Mouse (Mus musculus) embryonic fibroblast, embryonic 13.5 days (primary cell): ENCODE measurements around the gene Srsf3. TPM values are rescaled to one million over a fixed set of nuclear protein-coding genes. Genes with fewer than 3 reads are reported as not detected.

Experiments used
- H3K27ac ChIP-seq: 2 replicates; pipeline ENCODE4 v1.5.1; 2012; ENCODE audit warnings: low read length, control low read depth, inconsistent platforms; ENCODE audit not compliant: insufficient read depth
- H3K4me1 ChIP-seq: 2 replicates; pipeline ENCODE4 v1.6.1; 2011; ENCODE audit warnings: low read length; ENCODE audit not compliant: control insufficient read depth, insufficient read depth
- H3K4me3 ChIP-seq: 2 replicates; pipeline ENCODE4 v1.5.1; 2011; ENCODE audit warnings: mild to moderate bottlenecking, control low read depth, low read length; ENCODE audit not compliant: insufficient read depth
- CTCF ChIP-seq: IDR thresholded peaks from 2 replicates; pipeline ENCODE4 v1.5.1; 2011; ENCODE audit warnings: mild to moderate bottlenecking, control low read depth, low read length, moderate library complexity, borderline replicate concordance; ENCODE audit not compliant: insufficient read depth
- POLR2A ChIP-seq: IDR thresholded peaks from 2 replicates; pipeline ENCODE4 v1.6.1; 2011; ENCODE audit warnings: low read depth, mild to moderate bottlenecking, control low read depth, low read length, moderate library complexity
- polyA plus RNA-seq: library from polyadenylated mRNA; stranded (reverse); fragments of >200 nt; gene quantifications from 2 replicates; pipeline ENCODE4 v1.2.4, GENCODE M21; 2011; ENCODE audit warnings: low read depth; ENCODE audit not compliant: missing spikeins, insufficient read length

Srsf3 gene
- polyA plus RNA-seq, 1 experiment, result 253 TPM

- TF ChIP-seq POLR2A (no peak), CTCF (no peak)
- Histone ChIP-seq H3K4me3 (no peak overlapping the region), H3K27ac (no peak overlapping the region), H3K4me1 (peaks cover 9% of the 10 kb centered on the region)
Observed at GRCm38 (mm10) chr17:29084656-29085055, 52.2 kb downstream of the Srsf3 start.

DNA sequence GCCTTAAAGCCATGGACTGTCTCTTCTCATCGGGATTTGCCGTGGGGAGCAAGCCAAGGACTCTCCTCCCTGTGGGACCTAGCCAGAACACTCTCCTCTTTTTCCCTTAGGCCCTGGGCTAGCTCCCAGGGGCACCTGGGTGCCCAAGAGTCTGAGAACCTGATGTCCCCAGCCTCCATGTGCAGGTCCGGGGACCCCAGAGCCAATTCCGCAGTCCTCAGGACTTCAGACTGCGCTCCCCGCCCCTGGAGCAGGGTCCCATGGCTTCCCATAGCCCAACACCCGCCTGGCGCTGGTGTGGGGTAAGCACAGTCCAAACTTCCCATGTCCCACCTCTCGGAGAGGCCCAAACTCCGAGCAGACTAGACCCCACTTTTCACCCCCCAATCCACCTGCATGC is 52.8 kb downstream of the Srsf3 start:
- Histone ChIP-seq H3K27ac (no peak overlapping the region), H3K4me3 (no peak overlapping the region), H3K4me1 (peaks cover 9% of the 10 kb centered on the region)
- no peak for TF ChIP-seq CTCF
- no peak for TF ChIP-seq POLR2A

GRCm38 (mm10) chr17:29086916-29087315 is 54.5 kb downstream of the Srsf3 start:
- no peak for TF ChIP-seq CTCF
- TF ChIP-seq POLR2A, result no peak
- Histone ChIP-seq H3K4me3 (no peak overlapping the region), H3K27ac (no peak overlapping the region), H3K4me1 (peaks cover 3% of the 10 kb centered on the region; the same call in 1 of the 2 replicates)

DNA sequence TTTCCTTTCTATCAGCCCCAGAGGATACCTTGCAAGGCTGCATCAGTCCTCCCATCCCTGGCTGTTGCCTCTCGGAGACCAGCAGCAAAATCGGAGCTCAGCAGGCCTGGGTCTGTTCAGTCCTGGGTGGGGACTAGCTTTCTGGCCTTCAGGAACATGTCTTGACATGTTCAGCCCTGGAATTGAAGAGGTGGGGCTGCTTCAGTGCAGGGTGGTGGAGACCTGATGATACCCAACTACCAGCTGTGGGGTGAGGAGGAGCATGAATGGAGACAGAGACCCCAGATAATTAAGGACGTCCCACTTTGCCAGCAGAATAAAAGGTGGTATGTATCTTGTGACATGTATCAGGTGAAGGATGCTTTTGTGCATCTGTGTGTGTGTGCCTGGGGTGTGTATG is 58.3 kb downstream of the Srsf3 start, which contains the start of gene Cdkn1a:
Gene Cdkn1a, plus strand, starts transcription at position 201 of the 400 bp plus-strand sequence.
- peak within 1 kb of the TSS; percentile 42 for H3K4me3 ChIP-seq

DNA sequence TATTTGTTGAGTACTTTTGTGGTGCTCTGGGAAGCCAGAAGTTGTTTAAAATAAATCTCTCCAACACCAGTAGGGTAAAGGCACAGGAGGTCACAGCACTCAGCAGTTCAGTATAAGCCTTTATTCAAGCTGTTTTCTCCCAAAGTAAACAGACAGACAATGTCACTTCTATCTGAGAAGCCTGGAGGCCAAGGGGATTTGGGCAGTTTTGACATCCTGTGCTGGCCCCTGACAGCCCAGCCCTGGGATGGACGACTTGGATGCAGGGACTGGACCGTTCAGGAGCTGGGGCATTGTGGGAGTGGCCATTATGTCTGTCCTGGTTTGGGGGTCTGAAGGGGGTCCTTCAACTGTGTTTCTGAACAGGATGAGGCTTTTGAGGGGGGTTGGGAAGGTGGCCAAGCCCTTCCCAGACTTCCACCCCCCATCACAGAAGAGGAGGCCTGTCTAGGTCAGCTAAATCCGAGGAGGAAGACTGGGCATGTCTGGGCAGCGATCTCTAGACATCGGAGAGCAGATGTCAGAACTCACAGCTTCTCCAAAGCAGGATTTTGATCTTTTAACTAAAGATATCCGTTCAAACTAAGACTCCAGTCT is 59.0 kb downstream of the Srsf3 start:
- TF ChIP-seq POLR2A (peak; percentile 50; the same call in 1 of the 2 replicates), CTCF (no peak)
- no peaks in the 10 kb centered on the region for H3K4me1 ChIP-seq
- H3K27ac ChIP-seq, result peak overlapping the region; percentile 89
- H3K4me3 ChIP-seq, result peak overlapping the region; percentile 42

More for the DNA sequence above, 58.3 kb downstream of the Srsf3 start, which contains the start of gene Cdkn1a:
- Histone ChIP-seq H3K27ac (peak within 1 kb of the TSS; percentile 89), H3K4me1 (no peaks in the 10 kb centered on the region)
- TF ChIP-seq POLR2A (peak; percentile 73), CTCF (no peak)

- H3K4me3 ChIP-seq, result peak overlapping the region; percentile 42
- H3K27ac ChIP-seq, result peak overlapping the region; percentile 89
- TF ChIP-seq POLR2A (no peak), CTCF (no peak)
- H3K4me1 ChIP-seq, result no peaks in the 10 kb centered on the region
Observed at GRCm38 (mm10) chr17:29092497-29092896, 60.1 kb downstream of the Srsf3 start.

Other genes with a start within 250 kb of the Srsf3 start
- 41.9 and 43.7 TPM in 2 replicates for gene Brpf3, start 231.5 kb upstream of the Srsf3 start, polyA plus RNA-seq
- gene Pnpla1, start 174.2 kb upstream of the Srsf3 start, polyA plus RNA-seq, result not detected in 2 replicates
- gene 4930539E08Rik, start 117.3 kb upstream of the Srsf3 start, polyA plus RNA-seq, result not detected in 2 replicates
- not detected in 2 replicates for gene Pxt1, start 88.8 kb upstream of the Srsf3 start, polyA plus RNA-seq
- gene Kctd20, start 80.7 kb upstream of the Srsf3 start, polyA plus RNA-seq, result 72.2 and 77.5 TPM in 2 replicates
- 89.4 and 102 TPM in 2 replicates for gene Stk38, start 24.6 kb upstream of the Srsf3 start, polyA plus RNA-seq
- 453 and 677 TPM in 2 replicates for gene Cdkn1a, start 58.3 kb downstream of the Srsf3 start, polyA plus RNA-seq
- not detected in 2 replicates for gene Rab44, start 81.5 kb downstream of the Srsf3 start, polyA plus RNA-seq
- not detected in 2 replicates for gene Cpne5, start 205.5 kb downstream of the Srsf3 start, polyA plus RNA-seq
- 31.5 and 36.8 TPM in 2 replicates for gene Ppil1, start 231.6 kb downstream of the Srsf3 start, polyA plus RNA-seq
- 103 and 112 TPM in 2 replicates for gene BC004004, start 236.2 kb downstream of the Srsf3 start, polyA plus RNA-seq